Mouse (Mus musculus) C2C12 (cell line): ENCODE results near the gene Card11. TPM values are rescaled to one million over a fixed set of nuclear protein-coding genes. Genes with fewer than 3 reads are reported as not detected.

Experiments
- H3K27me3 ChIP-seq: one replicate; pipeline ENCODE4 v1.6.1; 2011; ENCODE audit not compliant: control insufficient read depth, insufficient read depth, insufficient read length
- H3K36me3 ChIP-seq: one replicate; pipeline ENCODE4 v1.6.1; 2011; ENCODE audit not compliant: control insufficient read depth, insufficient read depth
- H3K4me3 ChIP-seq: one replicate; pipeline ENCODE4 v1.5.1; 2011; ENCODE audit warnings: mild to moderate bottlenecking, control low read depth; ENCODE audit not compliant: poor library complexity, insufficient read depth, severe bottlenecking
- H3K79me2 ChIP-seq: one replicate; pipeline ENCODE4 v1.6.1; 2011; ENCODE audit not compliant: control insufficient read depth, insufficient read depth
- H3K79me3 ChIP-seq: one replicate; pipeline ENCODE4 v1.6.1; 2011; ENCODE audit warnings: low read depth, control low read depth
- H3ac ChIP-seq: one replicate; pipeline ENCODE3; 2011; ENCODE audit warnings: low read depth; ENCODE audit not compliant: control insufficient read depth, insufficient read length
- CEBPB ChIP-seq: IDR thresholded peaks from one replicate; pipeline ENCODE4 v1.6.1; 2011; ENCODE audit warnings: low read depth, mild to moderate bottlenecking, control low read depth, moderate library complexity
- CTCF ChIP-seq: IDR thresholded peaks from one replicate; pipeline ENCODE4 v1.5.1; 2011; ENCODE audit not compliant: control insufficient read depth, insufficient read depth, insufficient read length
- FOSL1 ChIP-seq: IDR thresholded peaks from one replicate; pipeline ENCODE4 v1.8.0; 2011; ENCODE audit warnings: mild to moderate bottlenecking, low read length; ENCODE audit not compliant: poor library complexity, insufficient read depth, severe bottlenecking
- MAX ChIP-seq: IDR thresholded peaks from one replicate; pipeline ENCODE4 v1.6.1; 2011; ENCODE audit warnings: mild to moderate bottlenecking, control low read depth
- MYOD1 ChIP-seq: IDR thresholded peaks from one replicate; pipeline ENCODE4 v1.6.1; 2011; ENCODE audit warnings: low read depth; ENCODE audit not compliant: control insufficient read depth, insufficient read length
- MYOG ChIP-seq: IDR thresholded peaks from one replicate; pipeline ENCODE4 v1.6.1; 2011; ENCODE audit not compliant: control insufficient read depth, insufficient read length; ENCODE audit errors: extremely low read depth
- USF1 ChIP-seq: IDR thresholded peaks from one replicate; pipeline ENCODE4 v1.6.1; 2011; ENCODE audit warnings: low read depth, mild to moderate bottlenecking, control low read depth, moderate library complexity
- polyA plus RNA-seq: library from polyadenylated mRNA; unstranded; fragments of >200 nt; fragmentation: generic; extraction: Trizol; gene quantifications from one replicate; pipeline ENCODE4 v1.2.1, GENCODE M21; 2012; ENCODE audit warnings: missing spikeins

Card11 gene
- polyA plus RNA-seq, 1 experiment: not detected

- no peaks in the 10 kb centered on the region for H3K27me3 ChIP-seq
- TF ChIP-seq USF1 (no peak), MAX (no peak), CTCF (no peak), MYOD1 (no peak), FOSL1 (no peak), MYOG (no peak), CEBPB (no peak)
- no peak overlapping the region for H3K4me3 ChIP-seq
- H3ac ChIP-seq: no peak overlapping the region
- no peaks in the 10 kb centered on the region for H3K36me3 ChIP-seq
- no peaks in the 10 kb centered on the region for H3K79me3 ChIP-seq
- no peaks in the 10 kb centered on the region for H3K79me2 ChIP-seq
Measured at GRCm38 (mm10) chr5:140859730-140860129, 140.7 kb downstream of the Card11 start.

GRCm38 (mm10) chr5:140858335-140858734, 142.0 kb downstream of the Card11 start:
- no peaks in the 10 kb centered on the region for H3K79me2 ChIP-seq
- H3K4me3 ChIP-seq: no peak overlapping the region
- TF ChIP-seq MAX (no peak), FOSL1 (no peak), MYOG (no peak), CEBPB (no peak), USF1 (no peak), CTCF (no peak), MYOD1 (no peak)
- no peaks in the 10 kb centered on the region for H3K36me3 ChIP-seq
- H3ac ChIP-seq: no peak overlapping the region
- no peaks in the 10 kb centered on the region for H3K79me3 ChIP-seq
- H3K27me3 ChIP-seq: no peaks in the 10 kb centered on the region

GRCm38 (mm10) chr5:140857432-140858154, 142.8 kb downstream of the Card11 start:
- H3K79me3 ChIP-seq: no peaks in the 10 kb centered on the region
- no peaks in the 10 kb centered on the region for H3K36me3 ChIP-seq
- H3K79me2 ChIP-seq: no peaks in the 10 kb centered on the region
- no peak overlapping the region for H3ac ChIP-seq
- no peak overlapping the region for H3K4me3 ChIP-seq
- TF ChIP-seq CEBPB: no peak
- TF ChIP-seq MAX: no peak
- no peak for TF ChIP-seq FOSL1
- no peak for TF ChIP-seq MYOD1
- TF ChIP-seq USF1: no peak
- no peak for TF ChIP-seq CTCF
- no peak for TF ChIP-seq MYOG
- H3K27me3 ChIP-seq: no peaks in the 10 kb centered on the region

- H3K4me3 ChIP-seq: no peak overlapping the region
- no peak overlapping the region for H3ac ChIP-seq
- H3K36me3 ChIP-seq: no peaks in the 10 kb centered on the region
- H3K27me3 ChIP-seq: no peaks in the 10 kb centered on the region
- no peaks in the 10 kb centered on the region for H3K79me2 ChIP-seq
- TF ChIP-seq CTCF (no peak), CEBPB (no peak), MAX (no peak), MYOG (no peak), USF1 (no peak), MYOD1 (no peak), FOSL1 (no peak)
- H3K79me3 ChIP-seq: no peaks in the 10 kb centered on the region
Measured at GRCm38 (mm10) chr5:140855909-140856530, 144.4 kb downstream of the Card11 start.

- Histone ChIP-seq H3K27me3 (no peaks in the 10 kb centered on the region), H3K4me3 (no peak overlapping the region), H3K79me2 (no peaks in the 10 kb centered on the region), H3K36me3 (no peaks in the 10 kb centered on the region), H3ac (no peak overlapping the region), H3K79me3 (no peaks in the 10 kb centered on the region)
- TF ChIP-seq MYOD1 (no peak), CEBPB (no peak), CTCF (no peak), FOSL1 (no peak), USF1 (no peak)
Measured at GRCm38 (mm10) chr5:140854700-140855099, 145.7 kb downstream of the Card11 start.

- H3K27me3 ChIP-seq: no peaks in the 10 kb centered on the region
- no peaks in the 10 kb centered on the region for H3K79me2 ChIP-seq
- H3K36me3 ChIP-seq: no peaks in the 10 kb centered on the region
- H3ac ChIP-seq: no peak overlapping the region
- H3K79me3 ChIP-seq: no peaks in the 10 kb centered on the region
- no peak for TF ChIP-seq CTCF
- TF ChIP-seq MYOG: no peak
- no peak overlapping the region for H3K4me3 ChIP-seq
Measured at GRCm38 (mm10) chr5:140853723-140854122, 146.7 kb downstream of the Card11 start.
